Mouse (Mus musculus) left cerebral cortex, adult 11 months (tissue): ENCODE data around the gene Pax7.

ENCODE experiments used
- DNase-seq: peaks from one replicate; pipeline ENCODE4 v3.0.0; 2022; ENCODE audit warnings: low spot score

The Pax7 gene

GRCm38 (mm10) chr4:139830581-139831387 is 2.5 kb downstream of the Pax7 start:
- DNase-seq = no peak

- DNase-seq = no peak
Observed at GRCm38 (mm10) chr4:139830053-139830452, 3.3 kb downstream of the Pax7 start.

DNA sequence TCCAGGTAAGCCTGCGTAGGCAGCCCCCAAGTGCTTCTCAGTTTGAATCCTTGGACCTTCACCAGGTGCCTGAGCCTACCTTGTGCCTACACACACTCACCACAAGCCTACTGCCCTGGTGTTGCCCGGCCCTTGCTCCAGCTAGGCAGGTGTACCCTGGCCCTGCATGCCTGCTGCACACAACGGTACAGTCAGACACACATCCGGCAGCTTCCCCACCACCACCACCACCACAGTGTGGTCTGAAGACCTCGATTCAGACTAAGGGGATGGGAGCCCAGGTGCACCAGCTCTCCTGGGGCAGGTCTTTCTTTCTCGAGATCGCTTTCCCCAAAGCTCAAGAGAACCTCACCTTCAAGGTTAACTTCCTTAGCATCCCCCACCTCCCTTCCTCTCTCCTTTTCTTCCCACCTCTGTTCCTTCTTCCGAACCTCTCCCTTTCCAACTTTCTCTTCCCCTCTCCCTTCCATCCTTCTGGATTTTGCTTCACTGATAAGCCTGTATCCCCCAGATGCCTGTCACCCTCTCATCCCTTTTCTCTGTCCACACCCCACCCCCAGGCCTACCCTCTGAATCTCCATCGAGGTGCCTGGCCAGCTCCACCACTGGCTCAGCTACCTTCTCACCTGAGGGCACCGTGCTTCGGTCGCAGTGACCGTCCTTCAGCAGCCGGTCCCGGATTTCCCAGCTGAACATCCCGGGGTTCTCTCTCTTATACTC is 4.3 kb downstream of the Pax7 start:
- DNase-seq = no peak

DNA sequence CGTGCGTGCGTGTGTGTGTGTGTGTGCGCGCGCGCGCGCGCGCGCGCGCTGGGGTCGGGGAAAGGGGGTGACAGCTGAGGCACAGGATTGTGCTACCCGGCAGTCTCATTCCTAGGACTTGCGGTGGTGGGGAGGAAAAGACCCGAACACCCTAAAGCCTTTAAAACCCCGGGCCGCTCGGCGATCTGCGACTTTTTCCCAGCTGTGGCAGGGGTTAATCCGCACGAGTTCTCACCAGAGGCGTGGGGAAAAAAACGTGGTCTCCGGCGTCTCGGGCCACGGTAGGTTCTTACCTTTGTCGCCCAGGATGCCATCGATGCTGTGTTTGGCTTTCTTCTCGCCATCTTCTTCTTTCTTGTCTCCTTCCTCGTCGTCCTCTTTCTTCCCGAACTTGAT is 5.0 kb downstream of the Pax7 start:
- DNase-seq = no peak

DNA sequence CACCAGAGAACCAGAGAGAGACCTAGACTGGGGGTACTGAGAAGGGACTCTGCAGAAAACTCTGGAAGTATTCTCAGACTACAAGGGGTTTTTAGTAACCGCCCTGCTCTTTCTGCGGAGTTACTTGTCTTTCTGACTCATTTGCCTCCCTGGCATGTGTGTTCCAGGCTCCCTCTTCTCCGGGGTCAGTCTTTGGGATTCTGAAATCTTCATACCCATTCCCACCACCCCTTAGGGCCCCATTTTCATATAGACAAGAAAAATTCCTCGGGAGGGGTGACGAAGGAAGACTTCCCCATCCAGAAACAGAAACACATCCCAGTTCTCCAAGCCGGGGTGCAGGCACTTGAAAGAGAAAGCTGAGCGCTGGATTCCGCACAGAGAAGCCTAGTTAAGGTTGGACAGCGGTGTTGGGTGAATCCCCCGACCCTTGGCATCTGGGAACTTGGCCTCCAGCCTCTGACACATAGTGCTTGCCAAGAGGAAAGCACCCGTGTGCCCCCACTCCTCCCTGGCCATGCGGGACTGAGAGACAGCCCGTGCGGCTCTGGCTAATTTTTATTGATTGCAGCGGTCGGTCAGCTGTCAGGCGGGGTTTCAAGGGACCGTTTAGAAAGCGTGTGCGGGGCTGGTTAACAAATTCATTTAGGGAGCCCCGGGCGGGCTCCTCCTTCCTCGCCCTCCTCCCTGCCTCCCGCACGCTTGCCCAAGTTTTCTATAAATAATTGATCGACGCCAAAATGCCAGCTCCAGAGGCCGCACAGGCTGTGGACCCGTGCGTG is 5.6 kb downstream of the Pax7 start:
- DNase-seq = no peak

GRCm38 (mm10) chr4:139826231-139826630 is 7.1 kb downstream of the Pax7 start:
- DNase-seq = no peak

GRCm38 (mm10) chr4:139825326-139826112 is 7.8 kb downstream of the Pax7 start:
- no peak for DNase-seq

GRCm38 (mm10) chr4:139824572-139825325 is 8.6 kb downstream of the Pax7 start:
- DNase-seq = no peak

DNA sequence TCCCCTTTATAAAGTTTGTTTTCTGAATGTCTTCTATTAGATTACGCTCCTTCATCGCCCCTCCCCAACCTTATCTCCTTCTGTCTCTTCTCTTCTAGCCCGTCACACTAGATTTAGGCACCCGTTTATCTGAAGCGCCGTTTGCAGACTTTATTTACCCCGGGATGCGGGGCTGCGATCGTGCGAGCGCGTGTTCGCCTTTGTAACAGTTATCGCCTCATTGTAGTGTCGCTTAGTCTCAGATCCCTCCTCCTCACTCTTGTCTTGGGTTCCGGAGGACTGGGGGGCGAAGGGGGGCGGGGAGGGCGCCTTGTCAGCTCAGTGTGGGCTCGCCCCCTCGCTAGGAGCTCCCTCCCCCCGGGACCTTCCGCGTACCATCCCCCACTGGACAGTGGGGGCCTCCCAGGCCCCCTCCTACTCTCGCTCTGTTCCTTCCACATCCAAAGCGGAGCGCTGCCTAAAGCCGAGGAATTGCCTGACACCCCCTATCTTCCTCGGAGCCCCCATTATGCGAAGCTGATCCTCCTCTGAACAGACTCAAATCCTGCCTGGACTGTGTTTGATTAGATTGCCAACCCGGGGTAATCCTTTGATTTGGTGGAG is 9.4 kb downstream of the Pax7 start:
- no peak for DNase-seq

DNA sequence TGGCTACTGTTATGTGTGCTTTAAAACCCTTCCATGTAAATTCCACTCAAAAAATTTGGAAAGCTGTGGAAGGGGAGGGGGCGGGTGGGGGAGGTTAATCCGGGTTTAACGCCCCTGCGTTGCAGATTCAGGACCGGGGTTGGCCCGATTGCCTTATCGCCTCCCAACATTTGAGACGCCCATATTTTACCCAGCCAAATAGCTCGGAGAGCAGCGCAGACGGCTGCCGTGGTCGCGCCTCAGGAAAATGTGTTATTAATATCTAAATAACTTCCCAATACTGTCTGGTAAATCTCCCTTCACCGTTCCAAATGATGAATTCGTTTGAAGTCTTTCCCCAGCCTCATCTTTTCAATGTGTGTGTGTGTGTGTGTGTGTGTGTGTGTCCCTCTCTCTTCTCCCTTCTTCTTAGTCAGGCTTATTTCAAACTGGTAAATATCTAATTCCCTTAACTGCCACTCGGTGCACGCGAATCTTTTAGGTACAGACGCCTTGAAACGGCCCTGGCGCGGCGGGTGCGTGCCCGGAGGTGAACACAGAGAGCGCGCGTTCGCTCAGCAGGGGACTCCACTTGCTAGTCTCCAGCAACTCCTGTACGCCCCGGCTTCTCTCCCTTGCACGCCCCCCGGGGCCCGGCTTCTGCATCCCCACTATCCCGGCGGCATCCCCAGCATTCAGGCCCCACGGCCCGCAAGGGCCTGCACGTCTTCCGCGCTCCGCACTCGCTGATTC is 10.0 kb downstream of the Pax7 start:
- no peak for DNase-seq

DNA sequence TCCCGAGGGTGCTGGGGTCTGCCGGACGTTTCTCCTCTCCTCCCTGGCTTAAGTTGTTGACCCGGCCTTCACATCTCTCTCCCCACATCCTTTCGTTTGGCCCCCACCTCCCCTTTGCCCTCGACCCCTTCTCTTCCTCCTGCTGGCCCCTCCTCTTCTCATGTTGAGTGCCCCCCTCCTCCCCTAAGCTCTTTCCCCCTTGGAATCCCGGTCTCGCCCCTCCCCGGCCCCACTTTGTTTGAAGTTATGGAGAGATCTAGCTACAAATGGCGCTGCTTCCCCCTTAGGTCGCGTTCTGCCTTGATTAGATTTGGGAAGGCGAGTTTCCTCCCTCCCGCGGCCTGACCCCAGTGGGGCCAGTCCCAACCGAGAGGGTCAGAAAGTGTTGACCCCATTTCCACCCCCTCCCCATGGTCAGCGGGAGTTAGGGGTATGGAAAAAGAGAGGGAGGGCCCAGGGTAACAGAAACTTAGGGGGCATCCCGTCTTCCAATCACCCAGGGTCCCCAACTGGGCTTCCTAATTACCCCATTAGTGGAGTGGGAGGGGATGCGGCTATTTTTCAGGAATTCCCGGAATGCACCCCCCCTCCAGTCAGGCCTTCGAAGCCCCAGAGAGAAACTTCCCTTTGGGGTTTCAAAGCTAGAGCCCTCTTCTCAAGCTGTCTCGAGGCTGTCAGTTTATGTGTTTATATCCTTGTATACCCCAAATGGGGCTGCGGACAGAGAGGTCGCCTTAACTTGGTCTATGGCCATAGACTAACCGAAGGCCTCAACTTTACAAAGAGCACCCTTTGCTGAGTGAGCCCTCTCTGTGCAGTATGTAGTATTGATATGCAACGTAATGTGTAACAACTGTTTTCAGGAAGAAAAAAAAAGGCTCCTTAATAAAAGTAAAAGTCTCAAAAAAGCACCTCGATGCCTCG is 10.9 kb downstream of the Pax7 start:
- DNase-seq = no peak

DNA sequence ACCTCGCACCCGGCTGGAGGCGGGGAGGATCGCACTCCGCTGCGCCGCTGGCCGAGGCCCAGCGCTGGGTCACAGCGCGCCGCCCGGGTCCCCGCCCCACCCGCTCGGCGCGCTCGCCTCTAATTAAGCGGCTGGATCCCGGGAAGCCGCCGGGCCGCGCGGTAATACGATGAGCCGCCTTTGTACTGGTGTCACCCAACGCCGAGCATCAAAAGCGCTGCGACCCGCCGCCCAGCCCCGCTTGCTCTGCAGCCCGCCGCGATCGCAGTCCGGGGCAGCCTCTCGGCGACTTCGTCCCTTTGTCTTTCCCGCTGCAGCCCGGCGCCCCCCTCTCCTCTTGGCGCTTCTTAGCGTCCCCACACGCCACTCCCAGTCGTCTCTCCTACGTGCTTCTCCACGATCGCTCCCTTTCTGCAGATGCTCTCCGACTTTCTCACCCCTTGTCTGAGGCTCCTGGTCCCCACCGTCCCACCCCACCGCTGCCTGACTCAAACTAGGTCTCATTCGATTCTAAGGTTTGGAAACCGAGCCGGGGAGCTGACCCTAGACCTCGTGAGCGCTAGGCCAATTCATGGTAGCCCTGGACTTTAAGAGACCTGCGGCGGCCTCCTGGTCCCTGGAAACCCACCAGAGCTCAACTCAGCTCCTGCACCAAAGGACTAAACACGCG is 11.7 kb downstream of the Pax7 start:
- no peak for DNase-seq

- no peak for DNase-seq
Observed at GRCm38 (mm10) chr4:139821071-139821470, 12.3 kb downstream of the Pax7 start.

DNA sequence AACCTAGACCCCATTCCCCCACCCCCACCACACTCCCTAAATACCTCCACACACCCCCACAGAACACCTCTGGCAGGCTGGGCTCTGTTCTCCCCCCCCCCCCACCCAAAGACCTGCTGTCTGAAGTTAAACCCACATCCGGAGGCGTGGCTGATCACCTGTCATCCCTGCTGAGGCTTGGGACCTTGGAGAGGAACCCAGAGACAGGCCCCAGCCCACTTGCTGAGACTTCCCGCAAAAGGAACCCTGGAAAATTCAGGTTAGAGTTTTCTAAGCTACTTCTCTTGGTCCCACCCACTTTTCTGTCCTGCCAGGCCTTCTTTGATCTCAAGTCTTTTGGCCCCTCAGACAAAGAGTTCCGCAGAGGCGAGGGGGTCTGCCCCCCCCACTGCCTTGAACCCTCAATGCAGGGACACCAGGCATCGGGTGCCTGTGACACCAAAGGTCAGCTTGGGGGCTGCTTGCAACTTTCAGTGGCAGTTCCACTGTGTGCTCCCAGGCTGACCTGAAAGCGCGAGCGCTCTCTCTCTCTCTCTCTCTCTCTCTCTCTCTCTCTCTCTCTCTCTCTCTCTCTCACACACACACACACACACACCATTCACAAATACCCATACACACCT is 13.8 kb downstream of the Pax7 start:
- DNase-seq = no peak

- no peak for DNase-seq
Observed at GRCm38 (mm10) chr4:139818163-139818562, 15.2 kb downstream of the Pax7 start.

- no peak for DNase-seq
Observed at GRCm38 (mm10) chr4:139813371-139813960, 19.9 kb downstream of the Pax7 start.

- no peak for DNase-seq
Observed at GRCm38 (mm10) chr4:139811901-139812300, 21.4 kb downstream of the Pax7 start.

DNA sequence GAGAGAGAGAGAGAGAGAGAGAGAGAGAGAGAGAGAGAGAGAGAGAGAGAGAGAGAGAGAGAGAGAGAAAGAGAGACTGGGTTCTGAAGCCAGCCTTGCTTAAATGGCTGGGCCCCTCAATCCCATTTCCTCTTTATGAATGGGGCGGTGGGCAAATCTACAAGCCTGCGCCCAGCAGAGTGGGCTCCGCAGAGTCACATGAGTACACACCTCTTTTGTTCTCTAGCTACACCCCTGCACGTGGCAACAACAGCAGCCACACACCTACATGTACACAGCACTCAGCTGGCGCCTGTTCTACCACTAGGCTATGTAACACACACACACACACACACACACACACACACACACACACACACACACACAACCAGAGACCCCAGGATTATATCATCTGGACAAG is 21.9 kb downstream of the Pax7 start:
- no peak for DNase-seq
